Mouse (Mus musculus) stomach, embryonic 14.5 days (tissue): Measurements from ENCODE around the gene Hist1h2bm. TPM values are rescaled to one million over a fixed set of nuclear protein-coding genes. Genes with fewer than 3 reads are reported as not detected.
A peak's percentile ranks its signal among the peaks of the same experiment; 100 is the strongest.
"Not testable (repeated sequence)": the region's sequence is repeated elsewhere in the genome, so short reads cannot be mapped to it uniquely, and the experiment has no call there.

Source experiments
- ATAC-seq: fragments of 200-750 bp; cut with Nextera tagmentation; 2 replicates; pipeline ENCODE4 v1.8.0; 2017; ENCODE audit warnings: low read depth, moderate TSS enrichment; ENCODE audit not compliant: insufficient number of reproducible peaks, insufficient read depth, low FRiP score
- H3K27ac ChIP-seq: fragments of 300-500 bp; sonication (generic); 2 replicates; pipeline ENCODE4 v1.5.1; 2014; ENCODE audit warnings: mild to moderate bottlenecking, low read length, moderate library complexity, mixed read lengths
- H3K27me3 ChIP-seq: fragments of 300-500 bp; sonication (generic); 2 replicates; pipeline ENCODE4 v1.6.1; 2014; ENCODE audit warnings: low read length, control low read depth, mixed read lengths; ENCODE audit not compliant: control insufficient read depth, insufficient read depth
- H3K36me3 ChIP-seq: fragments of 300-500 bp; sonication (generic); 2 replicates; pipeline ENCODE4 v1.6.1; 2014; ENCODE audit warnings: mild to moderate bottlenecking, control low read depth, low read length, moderate library complexity, mixed read lengths; ENCODE audit not compliant: control insufficient read depth, insufficient read depth
- H3K4me1 ChIP-seq: fragments of 300-500 bp; sonication (generic); 2 replicates; pipeline ENCODE4 v1.6.1; 2014; ENCODE audit warnings: low read length, control low read depth, mixed read lengths; ENCODE audit not compliant: control insufficient read depth, insufficient read depth
- H3K4me2 ChIP-seq: fragments of 300-500 bp; sonication (generic); replicated peaks from 2 replicates; pipeline ENCODE4 v1.6.1; 2014; ENCODE audit warnings: low read depth, low read length, control low read depth
- H3K4me3 ChIP-seq: fragments of 300-500 bp; sonication (generic); 2 replicates; pipeline ENCODE4 v1.5.1; 2014; ENCODE audit warnings: low read depth, low read length, control low read depth
- H3K9ac ChIP-seq: fragments of 300-500 bp; sonication (generic); replicated peaks from 2 replicates; pipeline ENCODE4 v1.6.1; 2014; ENCODE audit warnings: low read depth, mild to moderate bottlenecking, control low read depth, low read length, moderate library complexity, mixed read lengths
- H3K9me3 ChIP-seq: fragments of 300-500 bp; sonication (generic); 2 replicates; pipeline ENCODE4 v1.6.1; 2016; ENCODE audit warnings: low read depth, low read length, control low read depth; ENCODE audit not compliant: control insufficient read depth
- WGBS: fragments of 180-500 bp; shearing (Covaris S2); extraction: QIAGEN DNeasy Blood & Tissue Kit; methylation state at CpG from one replicate; pipeline ENCODE4 v1.1.7; 2014; 5-methylcytosine and 5-hydroxymethylcytosine counted together
- polyA plus RNA-seq: library from polyadenylated mRNA; unstranded; fragments of >200 nt; fragmentation: Nextera tagmentation; extraction: Ambion mirVana; gene quantifications from 2 replicates; pipeline ENCODE4 v1.2.1, GENCODE M21; 2014

The Hist1h2bm gene
- polyA plus RNA-seq, 1 experiment from 2014 or later: 3.1 TPM

DNA sequence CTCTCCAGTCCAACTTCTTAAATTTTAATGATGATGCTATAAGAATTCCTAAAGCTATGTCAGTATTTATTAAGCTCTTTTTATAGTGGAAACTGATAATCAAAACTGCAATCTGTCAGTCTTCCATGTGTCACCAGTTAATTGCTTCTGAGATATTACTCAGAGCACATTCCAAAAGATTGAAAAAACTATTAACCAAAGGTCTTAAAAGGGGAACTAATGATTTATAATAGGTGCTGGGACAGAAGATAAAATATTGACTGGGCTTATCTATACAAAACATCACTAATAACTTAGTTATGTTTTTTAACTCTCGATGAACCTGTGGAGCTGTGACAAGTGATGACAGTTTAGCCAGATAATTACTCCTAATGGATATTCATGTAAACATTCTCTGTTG is 23.2 kb downstream of the Hist1h2bm start:
- H3K9ac ChIP-seq: no peak overlapping the region
- ATAC-seq: no peak
- no peak overlapping the region for H3K4me3 ChIP-seq
- H3K36me3 ChIP-seq: no peaks in the 10 kb centered on the region
- peaks cover 3% of the 10 kb centered on the region; the same call in 1 of the 2 replicates for H3K4me1 ChIP-seq
- H3K27ac ChIP-seq: no peak overlapping the region
- 25% methylated on average over 1 of the region's 1 CpGs for WGBS
- no peak overlapping the region for H3K4me2 ChIP-seq
- H3K27me3 ChIP-seq: no peaks in the 10 kb centered on the region
- H3K9me3 ChIP-seq: no peaks in the 10 kb centered on the region

DNA sequence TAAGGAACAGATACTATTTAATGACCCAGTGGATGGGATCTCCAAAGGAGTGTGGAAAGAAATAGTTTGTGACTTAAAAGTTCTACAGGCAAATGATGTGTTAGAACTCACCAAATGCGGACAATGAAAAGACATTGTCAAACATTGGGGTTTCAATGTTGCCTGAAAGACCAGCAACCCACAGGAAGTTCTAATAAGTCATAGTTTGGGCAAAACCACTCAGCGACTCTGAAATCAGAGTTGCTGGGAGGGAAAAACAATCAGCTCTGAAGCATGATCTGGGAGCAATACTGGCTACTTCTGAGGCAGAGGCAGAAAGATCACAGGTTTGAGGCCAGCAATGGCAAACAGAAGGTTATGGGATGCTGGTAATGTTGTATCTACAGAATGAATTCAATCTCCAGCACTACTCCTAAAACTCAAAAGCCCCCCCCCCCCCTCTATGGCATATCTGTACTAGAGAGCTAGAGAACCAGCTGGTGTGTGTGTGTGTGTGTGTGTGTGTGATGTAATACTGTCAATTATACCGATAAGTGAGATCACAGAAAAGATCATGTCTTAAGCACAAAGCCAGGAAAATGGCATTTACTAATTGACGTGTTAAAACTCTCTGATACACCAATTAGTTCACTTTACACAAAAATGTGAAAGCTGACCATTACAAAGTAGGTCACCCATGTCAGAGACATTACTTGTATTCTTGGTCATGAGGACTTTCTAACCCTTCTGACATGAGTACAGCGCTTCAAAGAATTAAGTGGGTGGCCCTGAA is 27.7 kb downstream of the Hist1h2bm start:
- no peaks in the 10 kb centered on the region for H3K27me3 ChIP-seq
- peaks cover 11% of the 10 kb centered on the region; the same call in 1 of the 2 replicates for H3K4me1 ChIP-seq
- 4% methylated on average over 5 of the region's 5 CpGs for WGBS
- H3K9ac ChIP-seq: peak overlapping the region; percentile 52
- H3K27ac ChIP-seq: peak overlapping the region; percentile 79
- peak overlapping the region; percentile 40 for H3K4me3 ChIP-seq
- H3K9me3 ChIP-seq: no peaks in the 10 kb centered on the region
- H3K36me3 ChIP-seq: no peaks in the 10 kb centered on the region
- peak overlapping the region; percentile 57 for H3K4me2 ChIP-seq
- ATAC-seq: no peak

DNA sequence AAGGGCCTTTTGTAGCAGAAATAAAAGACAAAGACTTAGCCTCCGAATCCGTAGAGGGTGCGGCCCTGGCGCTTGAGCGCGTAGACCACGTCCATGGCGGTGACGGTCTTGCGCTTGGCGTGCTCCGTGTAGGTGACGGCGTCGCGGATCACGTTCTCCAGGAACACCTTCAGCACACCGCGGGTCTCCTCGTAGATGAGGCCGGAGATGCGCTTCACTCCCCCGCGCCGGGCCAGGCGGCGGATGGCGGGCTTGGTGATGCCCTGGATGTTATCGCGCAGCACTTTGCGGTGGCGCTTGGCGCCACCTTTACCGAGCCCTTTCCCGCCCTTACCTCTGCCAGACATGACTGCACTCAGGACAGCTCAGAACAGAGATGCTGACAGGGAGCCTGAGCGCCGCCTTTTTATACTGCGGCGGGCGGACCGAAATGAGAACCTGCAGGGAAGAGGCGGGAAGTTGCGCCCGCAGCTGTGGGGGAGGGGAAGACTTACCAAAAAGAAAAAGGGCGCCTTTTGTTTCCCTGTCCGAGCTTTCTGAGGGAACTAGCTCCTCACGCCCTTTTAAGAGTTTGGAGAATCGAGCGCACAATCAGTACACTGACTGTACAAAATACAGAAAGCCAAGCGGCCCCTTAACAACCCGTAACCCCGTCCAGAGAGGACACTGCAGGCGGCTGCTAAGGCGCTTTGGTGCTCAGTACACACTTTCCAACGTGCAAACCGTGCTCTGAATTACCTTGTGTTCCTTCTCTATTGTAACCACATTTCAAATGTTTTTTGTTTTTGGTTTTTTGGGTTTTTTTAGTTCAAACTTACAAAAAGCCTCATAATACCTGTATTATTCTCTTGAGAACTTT is 28.5 kb downstream of the Hist1h2bm start, which contains the start of gene Hist1h4k:
TSS of gene Hist1h4k (minus strand) at position 347 of the 859 bp plus-strand sequence.
- not testable (repeated sequence) for H3K36me3 ChIP-seq, H3K9me3 ChIP-seq, H3K27me3 ChIP-seq
- Histone ChIP-seq H3K4me3 (peak within 1 kb of the TSS; percentile 40), H3K4me1 (peaks cover 11% of the 10 kb centered on the region; the same call in 1 of the 2 replicates), H3K4me2 (peak within 1 kb of the TSS; percentile 57), H3K9ac (peak within 1 kb of the TSS; percentile 52), H3K27ac (peak within 1 kb of the TSS; percentile 97)
- ATAC-seq: peak; percentile 85
- WGBS: under 1% methylated on average over 40 of the region's 56 CpGs

DNA sequence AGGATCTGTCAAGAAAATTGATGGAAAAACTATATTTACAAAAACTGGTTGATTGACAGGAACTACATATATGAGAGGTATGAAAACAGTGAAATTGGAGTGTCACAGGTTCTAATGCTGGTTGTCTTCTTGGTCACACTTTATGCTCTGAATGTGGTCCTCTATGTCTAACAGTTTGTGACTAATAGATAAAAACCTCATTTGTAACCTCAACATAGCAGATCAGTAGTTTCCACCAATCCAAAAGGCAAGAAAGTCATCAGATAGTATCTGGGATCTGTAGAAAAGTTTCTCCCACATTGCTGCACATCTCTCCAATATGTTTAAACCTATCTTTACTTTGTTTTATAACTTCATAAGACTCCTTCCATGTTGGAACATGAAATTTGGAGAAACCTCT is 29.6 kb downstream of the Hist1h2bm start:
- Histone ChIP-seq H3K9me3 (no peaks in the 10 kb centered on the region), H3K4me2 (no peak overlapping the region), H3K36me3 (no peaks in the 10 kb centered on the region), H3K27me3 (no peaks in the 10 kb centered on the region), H3K9ac (no peak overlapping the region), H3K4me1 (peaks cover 11% of the 10 kb centered on the region; the same call in 1 of the 2 replicates), H3K4me3 (no peak overlapping the region), H3K27ac (peak overlapping the region; percentile 91; the same call in 1 of the 2 replicates)
- ATAC-seq: no peak

DNA sequence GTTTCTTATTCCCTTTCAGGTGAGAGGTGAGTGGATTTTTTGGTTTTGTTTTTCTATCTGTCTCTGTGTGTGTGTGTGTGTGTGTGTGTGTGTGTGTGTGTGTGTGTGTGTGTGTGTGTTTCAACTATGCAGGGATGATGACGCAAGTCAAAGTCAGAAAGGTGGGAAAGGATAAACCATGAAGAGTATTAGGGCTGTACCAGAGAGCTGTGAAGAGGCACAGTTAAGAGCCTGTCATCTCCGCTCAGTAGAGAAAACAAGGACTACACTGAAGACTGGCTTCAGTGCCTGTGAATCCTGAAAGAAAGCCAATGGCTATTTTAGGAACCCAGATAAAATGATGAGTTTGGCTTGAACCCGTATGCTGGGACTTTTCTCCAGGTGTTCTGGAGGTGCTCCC is 30.0 kb downstream of the Hist1h2bm start:
- 58% methylated on average over 3 of the region's 3 CpGs for WGBS
- H3K4me3 ChIP-seq: no peak overlapping the region
- no peaks in the 10 kb centered on the region for H3K27me3 ChIP-seq
- H3K27ac ChIP-seq: peak overlapping the region; percentile 91; the same call in 1 of the 2 replicates
- no peaks in the 10 kb centered on the region for H3K36me3 ChIP-seq
- no peak overlapping the region for H3K4me2 ChIP-seq
- no peaks in the 10 kb centered on the region for H3K9me3 ChIP-seq
- H3K4me1 ChIP-seq: peaks cover 11% of the 10 kb centered on the region; the same call in 1 of the 2 replicates
- no peak overlapping the region for H3K9ac ChIP-seq
- ATAC-seq: no peak

DNA sequence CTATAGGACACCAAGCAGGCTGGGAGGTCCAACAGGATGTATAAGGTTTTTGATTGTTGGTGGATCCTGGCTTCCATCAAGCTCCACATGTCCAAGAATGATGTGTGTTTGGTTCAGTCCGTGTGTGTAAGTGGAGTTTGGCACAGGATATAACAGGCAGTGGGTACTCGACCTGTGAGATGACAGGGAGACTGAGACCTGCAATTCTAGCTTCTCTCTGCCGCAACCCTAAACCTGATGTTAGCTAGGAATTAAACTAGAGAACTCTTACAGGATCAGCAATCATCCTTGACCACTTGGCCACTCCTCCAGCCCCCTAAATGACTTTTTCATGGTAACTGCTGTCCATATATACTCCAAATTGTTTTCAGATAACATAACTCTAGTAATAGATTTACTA is 30.5 kb downstream of the Hist1h2bm start:
- Histone ChIP-seq H3K4me2 (peak overlapping the region; percentile 62), H3K9me3 (no peaks in the 10 kb centered on the region), H3K9ac (0 out of 2 replicates have a peak overlapping the region, but pooled peaks have one; percentile 10), H3K36me3 (no peaks in the 10 kb centered on the region), H3K27me3 (no peaks in the 10 kb centered on the region), H3K27ac (peak overlapping the region; percentile 91; the same call in 1 of the 2 replicates), H3K4me1 (peaks cover 11% of the 10 kb centered on the region; the same call in 1 of the 2 replicates), H3K4me3 (peak overlapping the region; percentile 2; the same call in 1 of the 2 replicates)
- ATAC-seq: no peak
- WGBS: 23% methylated on average over 3 of the region's 3 CpGs

DNA sequence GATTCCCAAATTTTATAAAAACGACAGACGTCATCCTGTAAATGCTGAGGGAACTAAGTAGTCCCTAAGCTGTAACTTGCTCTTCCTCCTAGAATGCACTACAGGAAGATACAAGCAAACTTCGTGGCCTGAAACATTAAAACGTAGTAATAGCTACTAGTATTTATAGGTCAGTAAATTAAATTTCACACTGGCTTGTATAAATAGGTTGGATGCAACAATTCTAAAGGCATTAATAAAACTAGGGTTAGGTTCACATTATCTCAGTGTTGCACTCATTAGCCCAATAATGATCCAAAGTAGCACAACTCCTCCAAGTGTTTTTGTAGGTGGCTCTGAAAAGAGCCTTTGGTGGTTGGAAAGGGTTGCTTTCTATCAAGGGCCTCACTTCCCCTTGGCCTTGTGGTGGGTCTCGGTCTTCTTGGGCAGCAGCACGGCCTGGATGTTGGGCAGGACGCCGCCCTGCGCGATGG is 31.2 kb downstream of the Hist1h2bm start:
- Histone ChIP-seq H3K9ac (peak overlapping the region; percentile 45), H3K27me3 (no peaks in the 10 kb centered on the region), H3K36me3 (no peaks in the 10 kb centered on the region), H3K27ac (peak overlapping the region; percentile 91), H3K4me3 (peak overlapping the region; percentile 45), H3K4me1 (peaks cover 11% of the 10 kb centered on the region; the same call in 1 of the 2 replicates), H3K9me3 (no peaks in the 10 kb centered on the region), H3K4me2 (peak overlapping the region; percentile 62)
- WGBS: 3% methylated on average over 6 of the region's 10 CpGs
- ATAC-seq: no peak
